ENCODE assay signal across 19 mouse cellular contexts in the genomic region with DNA sequence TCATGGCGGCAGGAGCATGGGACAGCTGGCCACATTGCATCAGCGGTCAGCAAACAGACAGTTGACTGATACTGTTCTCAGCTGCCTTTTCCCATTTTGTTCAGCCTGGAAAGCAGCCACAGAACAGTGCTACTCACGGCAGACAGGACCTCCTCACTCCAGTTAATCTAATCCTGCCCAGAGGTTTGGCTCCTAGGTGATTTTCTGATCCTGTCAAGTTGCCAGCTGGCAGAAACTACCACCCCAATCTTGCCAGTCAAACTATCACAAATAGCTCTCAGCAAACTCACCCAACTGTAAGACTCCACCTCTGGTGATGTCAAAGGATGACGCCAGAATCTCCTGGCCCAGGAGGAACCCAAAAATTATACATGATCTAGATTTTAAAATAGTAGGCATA.
A peak's percentile ranks its signal among the peaks of the same experiment; 100 is the strongest.
DNase-seq lines count a peak whose midpoint lies in the region; ATAC-seq lines count a peak whose summit lies in the region.
"Had no signal": no experiment of that assay in that cellular context is flagged by ENCODE, and none has a peak within 500 bp of the region (broad histone marks: within the 10 kb centered on the region; RNA-seq: fewer than 3 reads in every experiment).

No protein-coding gene starts in this region.

- peak; percentile 26 to 27 for DNase-seq in cerebellum, postnatal 10 days
- DNase-seq in heart, postnatal 4 days: peak; percentile 44
- no peak for DNase-seq in heart, adult 8-10 months (ENCODE audit: low spot score)
- peak; percentile 16 to 36 for DNase-seq in kidney, postnatal 36 days
- DNase-seq in kidney, postnatal 10 days: no peak
- DNase-seq in spleen, postnatal 14 days (ENCODE audit: low spot score in 2 of 2): no peak
- DNase-seq: adrenal gland, postnatal 14 days; cerebellum, adult 11-12 months; cerebellum, adult 9-11 months; forebrain, postnatal 0 days; layer of hippocampus, adult 9-11 months; lung, postnatal 36 days; right cerebral cortex, postnatal 4 days; thymus, adult 2 months; thymus, postnatal 36 days had no signal

- no peak for ATAC-seq in cerebellum, adult (ENCODE audit: insufficient number of reproducible peaks, low FRiP score, low TSS enrichment)
- peak; percentile 68 for ATAC-seq in megakaryocyte-erythroid progenitor cell, adult 5-6 weeks (replicated peaks; ENCODE audit: low FRiP score, low TSS enrichment, poor library complexity, severe bottlenecking)
- ATAC-seq: forebrain, postnatal 0 days; intestine, postnatal 0 days; midbrain, embryonic 13.5 days had no signal

Comparison
In these comparisons a context has a peak if more than half of its experiments do, and no peak if none do; other contexts are left out.
1. DNase-seq: peak in cerebellum, postnatal 10 days (2 of 2), heart, postnatal 4 days (single experiment) and kidney, postnatal 36 days (2 of 2); none in heart, adult 8-10 months (single experiment), kidney, postnatal 10 days (single experiment) and spleen, postnatal 14 days (0 of 2).